Mouse (Mus musculus): ENCODE data around the gene Vmn1r80.

DNA sequence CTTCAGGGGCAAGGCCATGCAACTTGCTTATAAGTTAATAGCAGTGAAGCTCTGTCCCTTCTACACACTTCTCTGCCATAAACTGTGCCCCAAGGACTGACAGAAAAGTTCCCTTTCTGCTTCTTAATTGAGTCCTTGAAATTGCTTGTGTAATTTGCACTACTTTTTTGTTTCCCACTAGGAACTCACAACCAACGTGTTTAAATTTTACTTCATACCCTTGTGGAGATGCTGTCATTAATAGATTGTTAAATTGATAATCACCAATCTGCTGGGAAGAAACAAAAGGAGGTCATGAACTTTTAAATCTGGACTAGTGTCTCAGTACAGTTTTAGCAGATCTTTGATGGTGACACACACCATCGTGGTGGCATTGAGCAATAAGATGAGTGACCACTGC, 39.1 kb upstream of the Vmn1r80 start, which contains the start of gene Vmn1r78:
- TF ChIP-seq CTCF (IDR thresholded peaks at IDR 0.05; ENCODE audit: low read depth, low read length) (no peak), POLR2A (IDR thresholded peaks at IDR 0.05; ENCODE audit: insufficient read depth, low read length) (no peak)
